Mouse (Mus musculus): ENCODE measurements around the gene Eif5b. TPM values are rescaled to one million over a fixed set of nuclear protein-coding genes. Genes with fewer than 3 reads are reported as not detected.
A peak's percentile ranks its signal among the peaks of the same experiment; 100 is the strongest.
"Not testable (repeated sequence)": the region's sequence is repeated elsewhere in the genome, so short reads cannot be mapped to it uniquely, and the experiment has no call there.

Eif5b gene
- polyA plus RNA-seq, 1 experiment: 8.1 TPM

DNA sequence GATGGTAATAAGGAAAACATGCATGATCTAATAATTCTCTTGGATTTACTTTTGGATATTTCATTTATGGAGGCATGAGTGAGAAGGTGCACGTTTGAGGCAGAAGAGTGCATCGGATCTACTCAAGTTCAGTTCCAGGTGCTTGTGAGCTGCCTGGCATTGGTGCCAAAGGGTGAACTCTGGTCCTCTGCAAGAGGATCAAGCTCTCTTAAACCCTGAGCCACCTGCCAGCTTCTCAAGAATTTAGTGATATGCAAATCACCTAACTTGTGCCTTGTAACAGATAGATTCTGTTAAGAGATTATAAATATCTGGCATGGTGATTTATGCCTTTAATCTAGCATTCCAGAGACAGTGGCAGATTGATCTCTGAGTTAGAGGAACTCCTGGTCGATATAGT is 5.2 kb downstream of the Eif5b start:
- no peak for DNase-seq (ENCODE audit: low read depth)

DNA sequence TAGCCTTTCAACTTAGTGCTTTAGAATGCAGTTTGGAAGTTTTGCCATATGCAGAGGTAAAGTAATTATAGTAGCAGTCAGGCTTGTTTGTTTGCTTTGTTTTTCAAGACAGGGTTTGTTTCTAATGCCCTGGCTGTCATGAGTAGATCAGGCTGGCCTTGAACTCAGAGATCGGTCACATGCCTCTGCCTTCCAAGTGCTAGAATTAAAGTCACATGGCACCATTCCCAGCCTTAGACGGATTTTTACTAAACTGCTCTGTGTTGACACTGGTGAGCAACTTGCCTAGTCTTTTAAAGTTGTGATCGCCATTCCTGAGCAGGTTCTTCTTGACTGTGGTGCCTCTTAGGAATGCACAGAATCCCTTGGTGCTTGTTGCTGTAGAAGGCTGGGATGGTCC is 8.9 kb downstream of the Eif5b start:
- DNase-seq (ENCODE audit: low read depth): no peak

DNA sequence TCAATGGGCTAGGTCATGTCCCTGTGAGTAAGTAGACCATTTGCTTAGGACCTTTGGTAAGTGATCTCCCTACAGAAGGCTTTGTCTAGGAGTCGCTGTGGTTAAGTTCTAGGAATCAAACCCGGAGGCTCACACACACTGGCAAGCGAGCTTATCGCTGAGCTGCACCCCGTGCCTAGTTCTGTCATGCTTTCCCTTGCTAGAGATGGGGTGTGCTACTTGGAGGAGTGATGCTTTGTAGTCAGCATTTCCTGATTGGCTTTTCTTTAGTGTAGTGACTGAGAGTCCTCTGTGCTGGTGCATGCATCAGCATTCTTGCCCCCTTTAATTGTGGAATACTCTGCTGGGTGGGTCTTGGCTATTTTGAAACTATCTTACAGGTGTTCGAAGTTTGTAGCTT is 13.8 kb downstream of the Eif5b start:
- DNase-seq (ENCODE audit: low read depth): no peak

DNA sequence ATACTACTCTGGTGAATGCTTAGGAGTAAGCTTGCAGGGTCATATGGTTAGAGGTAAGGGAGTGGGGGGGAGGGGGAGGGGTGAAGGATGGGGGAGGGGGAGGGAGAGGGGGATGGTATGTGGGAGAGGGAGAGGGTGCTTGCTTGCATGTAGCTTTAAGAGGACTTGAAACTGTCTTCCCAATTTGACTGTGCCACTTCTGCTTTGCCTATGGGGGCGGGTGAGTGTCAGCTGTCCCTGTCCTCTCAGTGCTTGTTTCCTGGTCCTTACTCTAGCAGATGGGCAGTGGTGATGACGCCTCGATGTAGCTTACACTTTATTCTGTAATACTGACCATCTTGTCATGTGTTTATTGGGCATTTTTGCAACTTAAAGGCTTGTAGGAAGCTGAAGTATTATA is 14.3 kb downstream of the Eif5b start:
- DNase-seq (ENCODE audit: low read depth): no peak

DNA sequence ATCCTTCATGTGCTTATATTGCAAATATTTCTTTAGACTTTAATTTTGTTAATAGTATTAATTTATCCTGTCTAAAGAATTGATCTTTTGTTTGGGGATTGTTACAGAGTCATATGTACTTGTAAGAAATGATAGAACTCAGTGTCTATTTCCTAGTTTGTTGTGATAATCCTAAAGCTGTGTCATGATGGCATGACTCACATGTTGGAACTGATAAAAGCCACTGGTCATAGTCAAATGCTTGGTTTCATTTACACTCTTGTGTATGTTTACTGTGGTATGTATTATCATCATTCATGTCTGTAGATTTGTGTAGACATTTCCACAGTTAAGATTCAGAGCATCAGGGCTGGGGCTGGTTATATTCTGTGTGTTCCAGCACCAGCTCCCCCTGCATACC is 14.7 kb downstream of the Eif5b start:
- no peak for DNase-seq (ENCODE audit: low read depth)

DNA sequence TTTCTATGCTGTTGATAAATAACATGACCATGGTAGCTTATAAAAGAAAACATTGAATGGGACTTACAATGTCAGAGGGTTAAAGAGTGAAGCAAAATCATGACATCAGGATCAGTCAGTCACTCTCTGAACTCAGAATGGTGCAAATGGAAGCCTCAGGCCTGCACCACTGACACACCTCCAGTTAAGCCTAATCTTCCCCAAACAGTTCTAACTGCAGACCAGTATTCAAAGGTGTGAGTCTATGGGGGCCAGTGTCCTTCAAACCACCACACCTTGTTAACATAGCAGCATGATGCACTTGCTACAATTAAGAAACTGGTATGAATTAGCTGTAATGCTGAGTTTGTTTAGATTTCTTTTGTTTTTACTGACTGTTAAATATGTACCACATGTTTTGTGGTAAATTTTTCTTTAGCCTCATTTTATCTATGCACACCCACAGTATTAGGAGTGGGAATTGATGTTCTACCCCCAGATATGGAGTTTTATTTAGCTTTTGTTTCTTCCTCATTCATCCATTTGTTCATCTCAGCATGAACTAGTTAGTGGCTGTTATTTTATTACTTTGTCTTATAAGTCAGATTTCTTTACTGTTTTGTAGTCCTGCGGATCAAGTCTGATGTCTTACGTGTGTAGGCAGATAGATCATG is 16.9 kb downstream of the Eif5b start:
- DNase-seq (ENCODE audit: low read depth): no peak

DNA sequence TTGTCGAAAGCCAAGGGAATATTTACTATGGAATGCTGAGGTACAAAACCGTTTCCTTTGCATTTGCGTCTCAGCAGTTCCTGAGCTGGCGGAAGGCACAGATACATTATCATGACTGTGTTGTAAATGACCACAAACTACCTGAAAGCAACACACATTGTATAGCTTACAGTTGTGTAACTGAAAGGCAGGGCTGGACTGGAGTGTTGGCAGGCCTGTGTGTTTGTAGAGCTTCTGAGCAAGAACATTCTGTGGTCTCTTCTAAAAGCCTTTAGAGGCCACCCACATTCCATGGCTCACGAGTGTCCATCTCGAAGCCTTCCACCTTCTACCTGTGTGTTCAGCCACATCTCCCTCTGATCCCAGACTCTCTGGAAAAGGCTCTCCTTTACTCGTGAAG is 29.5 kb downstream of the Eif5b start:
- DNase-seq (ENCODE audit: low read depth): peak; percentile 12

DNA sequence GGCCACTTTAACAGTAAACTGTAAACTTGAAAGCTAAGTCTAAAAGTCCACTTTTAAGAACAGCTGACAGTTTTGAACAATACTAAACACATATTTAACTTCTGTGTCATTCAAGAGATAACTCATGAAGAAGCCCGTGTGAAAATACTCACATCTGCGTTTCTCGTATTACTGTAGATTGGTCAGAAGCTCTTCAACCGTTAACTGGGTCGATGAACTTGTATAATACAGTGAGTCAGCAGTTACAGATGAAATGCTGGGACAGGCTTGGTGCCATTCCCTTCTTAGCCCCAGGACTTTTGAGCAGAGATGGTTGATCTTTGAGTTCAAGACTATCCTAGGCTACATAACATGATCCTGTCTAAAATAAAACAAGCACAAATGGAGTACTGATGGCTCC is 33.6 kb downstream of the Eif5b start:
- DNase-seq (ENCODE audit: low read depth): no peak

DNA sequence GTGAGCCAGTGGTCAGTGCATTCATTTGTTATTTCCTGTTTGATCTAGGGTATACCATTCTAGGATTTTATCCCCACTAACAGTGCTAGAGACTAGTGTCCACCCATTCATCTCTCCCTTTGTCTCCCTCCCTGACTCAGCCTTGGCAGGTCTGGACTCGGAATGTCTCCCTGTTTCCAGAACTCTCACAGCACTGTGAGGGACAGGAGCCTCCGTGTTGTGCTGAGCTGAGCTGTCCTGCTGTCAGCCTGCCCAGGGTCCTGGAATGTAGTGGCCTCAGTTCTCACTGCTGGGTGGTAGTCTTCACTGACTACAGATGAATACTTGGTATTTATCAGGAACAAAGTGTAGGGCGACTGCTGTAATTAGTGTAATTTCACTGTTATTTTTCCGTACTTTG is 37.7 kb downstream of the Eif5b start:
- DNase-seq (ENCODE audit: low read depth): no peak

DNA sequence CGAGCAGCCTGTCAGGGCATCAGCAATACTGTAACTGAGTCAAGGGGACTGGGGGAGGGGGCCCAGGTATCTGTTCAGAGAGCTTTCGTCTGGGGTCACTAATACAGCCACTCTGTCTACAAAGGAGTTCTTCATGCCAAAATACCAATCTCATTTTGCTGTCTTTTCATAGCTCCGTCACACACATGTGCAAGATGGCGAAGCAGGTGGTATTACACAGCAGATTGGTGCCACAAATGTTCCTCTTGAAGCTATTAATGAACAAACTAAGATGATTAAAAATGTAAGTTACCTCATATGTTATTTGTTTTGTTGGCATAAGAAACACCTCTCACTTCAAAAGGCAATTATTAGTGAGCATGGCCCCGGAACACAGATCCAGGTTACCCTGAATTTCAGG is 39.6 kb downstream of the Eif5b start:
- no peak for DNase-seq (ENCODE audit: low read depth)

DNA sequence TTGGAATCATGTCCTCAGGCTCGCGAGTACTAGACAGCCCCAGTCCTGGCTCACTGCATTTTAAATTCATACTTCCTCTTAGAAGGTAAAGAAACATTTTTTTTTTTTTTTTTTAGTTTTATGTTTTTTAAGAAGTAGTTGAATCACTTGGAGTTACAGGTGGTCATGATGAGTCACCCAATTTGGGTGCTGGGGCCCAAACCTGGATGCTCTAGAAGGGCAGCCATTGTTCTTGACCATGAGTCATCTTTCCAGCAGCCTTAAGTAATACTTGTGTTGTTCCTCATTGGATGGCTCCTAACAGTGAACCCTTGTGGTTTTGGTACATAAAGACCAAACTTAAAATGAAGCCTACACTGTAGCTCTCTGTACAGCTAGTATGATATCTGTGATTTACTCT is 41.1 kb downstream of the Eif5b start:
- no peak for DNase-seq (ENCODE audit: low read depth)

DNA sequence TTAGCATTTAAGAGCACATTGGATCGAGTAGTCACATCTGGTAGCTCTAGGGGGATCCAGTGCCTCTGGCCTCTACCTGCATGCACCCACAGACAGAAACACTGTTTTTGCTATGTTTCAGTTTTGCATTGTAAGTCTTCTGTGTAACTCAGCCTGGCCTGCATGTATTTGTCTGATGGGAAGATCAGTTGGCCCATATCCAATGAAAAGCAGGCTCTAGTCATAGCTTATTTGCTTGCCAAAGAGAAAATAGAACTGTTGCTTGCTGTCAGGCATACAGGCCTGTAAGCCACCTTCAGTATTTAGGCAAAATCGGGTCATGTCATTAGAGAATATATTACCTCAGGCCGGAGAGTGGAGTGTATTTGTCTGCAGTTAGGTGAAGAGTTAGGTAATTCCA is 50.3 kb downstream of the Eif5b start:
- no peak for DNase-seq (ENCODE audit: low read depth)

DNA sequence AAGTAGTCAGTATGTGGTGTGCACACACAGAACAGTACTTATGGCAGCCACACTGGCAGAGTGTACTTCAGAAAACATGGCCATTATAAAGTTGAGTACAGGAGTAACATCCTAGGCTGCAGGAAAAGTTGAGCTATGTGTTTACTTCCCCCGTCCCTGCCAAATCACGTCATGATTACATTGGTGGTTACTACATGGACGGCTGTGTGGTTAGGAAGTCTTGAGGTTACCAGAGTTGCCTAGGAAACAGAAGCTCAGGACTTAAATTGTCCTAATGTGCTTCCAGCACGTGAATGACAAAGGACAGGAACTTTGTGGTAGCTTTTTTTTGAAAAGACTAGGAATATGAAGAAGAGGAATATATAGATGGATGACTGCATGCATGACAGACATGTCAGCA is 51.8 kb downstream of the Eif5b start:
- no peak for DNase-seq (ENCODE audit: low read depth)

DNA sequence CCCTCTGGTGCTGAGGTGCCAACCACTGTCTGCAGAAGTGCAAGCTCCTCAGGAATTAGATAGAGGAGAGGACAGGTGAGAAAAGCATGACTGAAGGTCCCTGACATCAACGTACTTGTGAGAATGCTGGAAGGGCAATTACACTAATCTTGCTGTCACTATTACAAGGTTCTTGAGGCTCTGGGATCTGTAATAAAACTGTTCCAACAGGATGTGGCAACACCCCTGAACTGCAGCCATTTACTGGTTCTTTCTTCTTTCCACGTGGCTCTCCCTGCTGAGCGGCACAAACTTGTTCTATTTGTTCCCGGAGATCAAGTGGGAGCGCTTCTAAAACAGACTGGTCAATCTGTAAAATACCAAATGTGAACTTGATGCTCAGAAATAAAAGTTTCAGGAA is 57.4 kb downstream of the Eif5b start:
- DNase-seq (ENCODE audit: low read depth): peak; percentile 55

DNA sequence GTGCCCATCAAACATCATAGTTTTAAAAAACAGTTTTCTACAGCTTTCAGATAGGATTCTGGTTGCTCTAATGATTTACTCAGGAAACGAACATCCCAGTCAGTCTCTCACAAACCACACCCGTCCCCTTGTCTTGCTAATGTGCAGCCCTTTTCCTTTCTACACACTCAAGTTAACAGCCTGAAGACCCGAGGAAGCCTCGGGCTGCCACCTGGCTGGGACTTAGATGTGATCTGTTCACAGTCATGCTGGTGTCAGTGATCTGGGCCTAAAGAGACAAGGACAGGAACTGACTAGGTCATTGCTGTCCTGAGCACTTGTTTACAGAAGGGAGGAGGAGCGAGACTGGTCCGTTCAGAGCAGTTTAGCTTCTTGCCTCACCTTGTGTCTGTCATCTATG is 60.6 kb downstream of the Eif5b start:
- no peak for DNase-seq (ENCODE audit: low read depth)

DNA sequence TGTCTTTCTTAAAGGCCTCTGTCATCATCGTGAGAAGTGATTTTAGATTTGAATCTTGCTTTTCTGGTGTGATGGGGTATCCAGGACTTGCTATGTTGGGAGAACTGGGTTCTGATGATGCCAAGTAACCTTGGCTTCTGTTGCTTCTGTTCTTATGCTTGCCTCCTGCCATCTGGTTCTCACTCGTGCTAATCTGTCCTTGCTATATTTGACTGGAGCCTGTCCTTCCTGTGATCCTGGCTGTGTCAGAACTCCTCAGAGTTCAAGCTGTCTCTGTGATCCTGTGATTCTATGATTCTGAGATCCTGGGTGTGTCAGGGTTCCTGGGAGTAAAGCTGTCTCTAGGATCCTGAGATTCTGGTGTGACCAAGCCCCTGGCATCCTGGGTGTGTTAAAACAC is 64.3 kb downstream of the Eif5b start:
- DNase-seq (ENCODE audit: low read depth): not testable (repeated sequence)

DNA sequence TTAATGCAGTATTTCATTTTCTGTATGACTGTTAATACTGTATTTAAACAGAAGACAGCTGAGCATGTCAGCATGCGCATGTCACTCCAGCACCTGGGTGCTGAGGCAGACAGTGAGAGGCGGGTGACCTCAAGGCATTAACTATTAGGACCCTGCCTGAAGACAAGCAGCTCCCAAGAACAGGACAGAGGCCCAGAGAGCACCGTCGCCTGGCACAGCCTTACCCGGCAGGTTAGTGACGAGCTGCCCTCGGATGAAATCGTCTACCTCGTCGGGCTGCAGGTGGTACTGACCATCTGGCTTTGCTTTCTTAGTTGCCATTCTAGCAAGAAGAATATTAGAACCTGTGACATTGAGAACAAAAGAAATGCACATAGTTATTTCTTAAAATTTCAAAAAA is 69.5 kb downstream of the Eif5b start:
- DNase-seq (ENCODE audit: low read depth): no peak

DNA sequence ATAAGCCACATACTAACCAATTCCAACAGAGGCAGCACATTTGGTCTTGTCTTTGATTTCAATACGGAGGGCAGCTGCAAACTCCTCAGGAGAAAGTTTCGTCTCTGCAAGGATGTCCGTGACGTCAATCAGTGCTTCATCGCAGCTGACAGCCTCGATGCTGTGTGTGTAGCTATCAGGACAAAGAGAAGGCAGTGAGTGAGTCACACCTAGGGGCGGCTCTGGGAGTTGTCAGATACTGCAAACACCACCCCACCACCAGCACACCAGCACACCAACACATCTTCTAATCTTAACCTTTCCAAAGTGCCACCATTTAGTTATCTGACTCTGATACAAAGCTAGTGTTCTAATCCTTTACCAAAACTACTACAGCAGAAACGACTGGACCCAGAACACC is 73.5 kb downstream of the Eif5b start:
- no peak for DNase-seq (ENCODE audit: low read depth)

DNA sequence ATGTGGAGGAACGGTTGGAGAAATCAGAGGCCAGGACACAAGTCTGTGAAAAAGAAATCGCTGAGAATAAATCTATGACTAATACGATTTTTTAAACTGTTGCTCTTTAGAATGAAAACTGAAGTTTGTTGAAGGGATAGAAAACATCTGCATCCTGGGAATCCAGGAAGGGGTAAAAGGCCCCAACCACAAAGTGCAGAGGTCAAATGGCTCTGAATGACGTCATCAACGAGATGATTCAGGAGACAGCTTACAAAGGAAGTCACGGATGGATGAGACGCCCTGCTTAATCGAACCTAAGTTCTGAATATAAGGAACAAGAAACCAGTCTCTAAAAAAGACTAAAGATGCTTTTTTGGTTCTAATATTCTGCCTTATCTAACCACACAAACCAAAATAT is 83.5 kb downstream of the Eif5b start:
- no peak for DNase-seq (ENCODE audit: low read depth)

DNA sequence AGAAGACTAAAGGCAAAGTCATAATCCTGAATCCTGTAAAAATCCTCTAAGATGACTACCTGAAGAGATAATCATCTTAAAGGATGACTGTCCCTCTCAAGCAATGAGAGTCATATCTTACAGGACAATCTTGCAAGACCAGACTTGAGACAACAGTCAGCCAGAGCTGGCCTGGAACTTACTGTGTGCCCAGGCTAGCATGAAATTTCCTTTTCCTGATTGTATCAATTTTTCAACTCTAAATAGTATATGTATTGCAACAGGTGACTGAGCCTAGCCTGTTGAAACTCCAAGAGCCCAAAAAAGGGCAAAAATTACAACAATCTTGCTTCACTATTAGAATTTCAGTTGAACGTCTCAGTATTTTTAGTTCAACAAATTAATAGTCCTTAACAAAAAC is 105.4 kb downstream of the Eif5b start:
- DNase-seq (ENCODE audit: low read depth): peak; percentile 54

DNA sequence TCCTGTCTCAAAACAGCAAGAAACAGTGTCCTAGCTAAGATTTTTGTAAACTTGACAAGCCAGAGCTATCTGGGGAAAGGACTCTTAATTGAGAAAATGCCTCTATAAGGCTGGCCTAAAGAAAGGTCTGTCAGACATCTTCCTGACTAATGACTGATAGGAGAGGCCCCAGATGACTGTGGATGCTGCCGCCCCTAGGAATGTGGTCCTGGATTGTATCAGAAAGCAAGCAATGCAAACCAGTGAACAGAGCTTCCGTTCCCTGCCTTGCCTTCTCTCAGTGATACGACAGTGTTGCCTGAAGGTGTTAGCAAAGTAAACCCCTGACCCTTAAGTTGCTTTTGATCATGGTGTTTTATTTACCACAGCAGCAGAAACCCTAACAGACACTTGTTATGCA is 106.0 kb downstream of the Eif5b start:
- no peak for DNase-seq (ENCODE audit: low read depth)

Measured in gonadal fat pad, adult 2 months (tissue).